Mouse (Mus musculus) kidney, postnatal 0 days (tissue): ENCODE measurements around the gene Endou. TPM values are rescaled to one million over a fixed set of nuclear protein-coding genes. Genes with fewer than 3 reads are reported as not detected.
A peak's percentile ranks its signal among the peaks of the same experiment; 100 is the strongest.

ENCODE experiments used
- ATAC-seq: fragments of 200-750 bp; cut with Nextera tagmentation; replicated peaks from 2 replicates; pipeline ENCODE4 v1.8.0; 2017; ENCODE audit warnings: low read depth, moderate number of reproducible peaks, moderate TSS enrichment, moderate library complexity; ENCODE audit not compliant: low FRiP score
- DNase-seq: peaks from one replicate; pipeline ENCODE4 v3.0.0-alpha.2; 2016; ENCODE audit warnings: low spot score
- H3K27ac ChIP-seq: fragments of 300-500 bp; sonication (generic); 2 replicates; pipeline ENCODE4 v1.5.1; 2014; ENCODE audit warnings: mild to moderate bottlenecking
- H3K27me3 ChIP-seq: fragments of 300-500 bp; sonication (generic); 2 replicates; pipeline ENCODE4 v1.6.1; 2014; ENCODE audit warnings: low read length, mixed read lengths; ENCODE audit not compliant: insufficient read depth
- H3K36me3 ChIP-seq: fragments of 300-500 bp; sonication (generic); 2 replicates; pipeline ENCODE4 v1.6.1; 2014; ENCODE audit warnings: low read length, mixed read lengths; ENCODE audit not compliant: insufficient read depth
- H3K4me1 ChIP-seq: fragments of 300-500 bp; sonication (generic); replicated peaks from 2 replicates; pipeline ENCODE4 v1.6.1; 2014; ENCODE audit warnings: antibody characterized with exemption, low read length, mixed read lengths; ENCODE audit not compliant: insufficient read depth
- H3K4me2 ChIP-seq: fragments of 300-500 bp; sonication (generic); 2 replicates; pipeline ENCODE4 v1.6.1; 2014; ENCODE audit warnings: mild to moderate bottlenecking, low read length, moderate library complexity, mixed read lengths
- H3K4me3 ChIP-seq: fragments of 300-500 bp; sonication (generic); replicated peaks from 2 replicates; pipeline ENCODE4 v1.5.1; 2014; ENCODE audit warnings: low read depth, low read length
- H3K9ac ChIP-seq: fragments of 300-500 bp; sonication (generic); 2 replicates; pipeline ENCODE4 v1.6.1; 2014; ENCODE audit warnings: low read depth, low read length
- H3K9me3 ChIP-seq: fragments of 300-500 bp; sonication (generic); replicated peaks from 2 replicates; pipeline ENCODE4 v1.6.1; 2016; ENCODE audit warnings: low read length, inconsistent platforms, mixed read lengths
- CTCF ChIP-seq: IDR thresholded peaks from 2 replicates; pipeline ENCODE4 v1.5.1; 2016; ENCODE audit warnings: antibody characterized with exemption, low read depth, mild to moderate bottlenecking, moderate library complexity
- WGBS: fragments of 180-500 bp; shearing (Covaris S2); extraction: QIAGEN DNeasy Blood & Tissue Kit; methylation state at CpG from one replicate; pipeline ENCODE4 v1.1.7; 2014; 5-methylcytosine and 5-hydroxymethylcytosine counted together
- polyA plus RNA-seq: library from polyadenylated mRNA; unstranded; fragments of >200 nt; fragmentation: Nextera tagmentation; extraction: Ambion mirVana; gene quantifications from 2 replicates; pipeline ENCODE4 v1.2.1, GENCODE M21; 2015

Endou gene
- polyA plus RNA-seq: 1.5 and 2.2 TPM in 2 replicates

GRCm38 (mm10) chr15:97731111-97731510 is at the start of gene Endou:
TSS of gene Endou (minus strand) at chr15:97731339.
- no peak for DNase-seq
- WGBS: 91% methylated on average over 8 of the region's 8 CpGs

GRCm38 (mm10) chr15:97780611-97781031 is 49.5 kb upstream of the Endou start:
- no peak overlapping the region for H3K9ac ChIP-seq
- H3K4me3 ChIP-seq: no peak overlapping the region
- ATAC-seq: no peak
- no peak for DNase-seq
- H3K27me3 ChIP-seq: no peaks in the 10 kb centered on the region
- H3K36me3 ChIP-seq: no peaks in the 10 kb centered on the region
- peaks cover 31% of the 10 kb centered on the region for H3K4me1 ChIP-seq
- TF ChIP-seq CTCF: no peak
- 29% methylated on average over 12 of the region's 12 CpGs for WGBS
- no peak overlapping the region for H3K4me2 ChIP-seq
- peak overlapping the region; percentile 82 for H3K27ac ChIP-seq
- H3K9me3 ChIP-seq: no peaks in the 10 kb centered on the region

More at GRCm38 (mm10) chr15:97731111-97731510, at the start of gene Endou:
- Histone ChIP-seq H3K36me3 (no peaks in the 10 kb centered on the region), H3K9ac (no peak within 1 kb of the TSS), H3K4me3 (no peak within 1 kb of the TSS), H3K27me3 (no peaks in the 10 kb centered on the region), H3K4me1 (peaks cover 8% of the 10 kb centered on the region; the same call in 1 of the 2 replicates), H3K27ac (no peak within 1 kb of the TSS), H3K4me2 (no peak within 1 kb of the TSS), H3K9me3 (no peaks in the 10 kb centered on the region)
- TF ChIP-seq CTCF: no peak
- no peak for ATAC-seq

GRCm38 (mm10) chr15:97779576-97779975 is 48.4 kb upstream of the Endou start:
- ATAC-seq (no peak), DNase-seq (no peak)
- H3K36me3 ChIP-seq: no peaks in the 10 kb centered on the region
- WGBS: 93% methylated on average over 1 of the region's 1 CpGs
- peaks cover 28% of the 10 kb centered on the region for H3K4me1 ChIP-seq
- no peak overlapping the region for H3K9ac ChIP-seq
- no peaks in the 10 kb centered on the region for H3K27me3 ChIP-seq
- TF ChIP-seq CTCF: no peak
- peak overlapping the region; percentile 82 for H3K27ac ChIP-seq
- no peak overlapping the region for H3K4me3 ChIP-seq
- no peak overlapping the region for H3K4me2 ChIP-seq
- H3K9me3 ChIP-seq: no peaks in the 10 kb centered on the region

GRCm38 (mm10) chr15:97778311-97779098 is 47.4 kb upstream of the Endou start, which contains the start of gene Slc48a1:
TSS of gene Slc48a1 (plus strand) at chr15:97778520.
- peaks cover 35% of the 10 kb centered on the region for H3K4me1 ChIP-seq
- H3K9ac ChIP-seq: peak within 1 kb of the TSS; percentile 38; the same call in 1 of the 2 replicates
- TF ChIP-seq CTCF: no peak
- no peaks in the 10 kb centered on the region for H3K9me3 ChIP-seq
- H3K4me3 ChIP-seq: no peak within 1 kb of the TSS
- no peak for ATAC-seq
- peak; percentile 69 for DNase-seq
- H3K4me2 ChIP-seq: no peak within 1 kb of the TSS
- H3K36me3 ChIP-seq: no peaks in the 10 kb centered on the region
- 43% methylated on average over 8 of the region's 8 CpGs for WGBS
- no peaks in the 10 kb centered on the region for H3K27me3 ChIP-seq
- H3K27ac ChIP-seq: peak within 1 kb of the TSS; percentile 76

DNA sequence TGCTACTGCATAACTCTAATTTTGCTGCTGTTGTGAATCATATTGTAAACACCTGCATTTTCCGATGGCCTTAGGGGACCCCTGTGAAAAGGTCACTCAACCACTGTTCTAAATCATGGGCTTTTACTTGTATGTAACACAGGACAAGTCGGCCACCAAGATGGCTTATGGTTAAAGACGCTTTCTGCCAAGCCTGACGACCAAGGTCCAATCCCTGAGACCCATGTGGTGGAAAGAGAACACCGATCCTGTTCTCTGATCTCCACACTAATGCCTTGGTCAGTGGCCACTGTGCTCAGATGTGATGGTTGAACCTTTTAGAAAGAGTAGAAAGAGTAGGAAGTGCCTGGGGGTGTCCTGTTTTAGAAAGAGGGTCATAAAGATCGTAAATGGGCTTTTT is 45.8 kb upstream of the Endou start:
- 0 out of 2 replicates have a peak, but pooled peaks have one; percentile 15 for ATAC-seq
- 59% methylated on average over 6 of the region's 6 CpGs for WGBS
- Histone ChIP-seq H3K4me3 (no peak overlapping the region), H3K36me3 (no peaks in the 10 kb centered on the region), H3K4me1 (peaks cover 46% of the 10 kb centered on the region), H3K9ac (no peak overlapping the region), H3K27me3 (no peaks in the 10 kb centered on the region), H3K4me2 (no peak overlapping the region), H3K27ac (peak overlapping the region; percentile 76; the same call in 1 of the 2 replicates), H3K9me3 (no peaks in the 10 kb centered on the region)
- no peak for TF ChIP-seq CTCF
- DNase-seq: no peak

DNA sequence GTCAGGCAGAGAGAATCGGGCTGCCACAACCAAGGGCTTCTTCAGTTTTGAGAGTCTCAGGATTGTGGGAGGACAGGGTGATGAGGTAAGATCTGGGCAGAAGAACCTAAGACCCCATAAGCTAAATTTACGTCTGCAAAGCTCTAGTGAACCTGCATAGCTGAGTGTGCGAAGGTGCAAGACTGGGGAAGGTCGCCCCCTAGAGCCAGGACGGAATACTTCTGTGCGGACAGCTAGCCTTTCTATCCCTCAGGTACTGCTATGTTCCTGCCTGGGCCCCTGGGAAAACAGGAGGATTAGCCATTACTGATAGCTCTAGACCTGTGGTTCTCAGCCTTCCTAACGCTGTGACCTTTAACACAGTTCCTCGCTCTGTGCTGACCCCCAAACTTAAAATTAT is 45.4 kb upstream of the Endou start:
- peaks cover 48% of the 10 kb centered on the region for H3K4me1 ChIP-seq
- DNase-seq: peak; percentile 88
- no peak overlapping the region for H3K9ac ChIP-seq
- peak; percentile 88 for TF ChIP-seq CTCF
- no peak overlapping the region for H3K4me3 ChIP-seq
- no peaks in the 10 kb centered on the region for H3K27me3 ChIP-seq
- ATAC-seq: peak; percentile 39; the same call in 1 of the 2 replicates
- WGBS: 11% methylated on average over 8 of the region's 8 CpGs
- no peaks in the 10 kb centered on the region for H3K36me3 ChIP-seq
- H3K4me2 ChIP-seq: no peak overlapping the region
- no peaks in the 10 kb centered on the region for H3K9me3 ChIP-seq
- peak overlapping the region; percentile 76; the same call in 1 of the 2 replicates for H3K27ac ChIP-seq
